Mouse (Mus musculus): ENCODE data around the gene Entpd7.

DNA sequence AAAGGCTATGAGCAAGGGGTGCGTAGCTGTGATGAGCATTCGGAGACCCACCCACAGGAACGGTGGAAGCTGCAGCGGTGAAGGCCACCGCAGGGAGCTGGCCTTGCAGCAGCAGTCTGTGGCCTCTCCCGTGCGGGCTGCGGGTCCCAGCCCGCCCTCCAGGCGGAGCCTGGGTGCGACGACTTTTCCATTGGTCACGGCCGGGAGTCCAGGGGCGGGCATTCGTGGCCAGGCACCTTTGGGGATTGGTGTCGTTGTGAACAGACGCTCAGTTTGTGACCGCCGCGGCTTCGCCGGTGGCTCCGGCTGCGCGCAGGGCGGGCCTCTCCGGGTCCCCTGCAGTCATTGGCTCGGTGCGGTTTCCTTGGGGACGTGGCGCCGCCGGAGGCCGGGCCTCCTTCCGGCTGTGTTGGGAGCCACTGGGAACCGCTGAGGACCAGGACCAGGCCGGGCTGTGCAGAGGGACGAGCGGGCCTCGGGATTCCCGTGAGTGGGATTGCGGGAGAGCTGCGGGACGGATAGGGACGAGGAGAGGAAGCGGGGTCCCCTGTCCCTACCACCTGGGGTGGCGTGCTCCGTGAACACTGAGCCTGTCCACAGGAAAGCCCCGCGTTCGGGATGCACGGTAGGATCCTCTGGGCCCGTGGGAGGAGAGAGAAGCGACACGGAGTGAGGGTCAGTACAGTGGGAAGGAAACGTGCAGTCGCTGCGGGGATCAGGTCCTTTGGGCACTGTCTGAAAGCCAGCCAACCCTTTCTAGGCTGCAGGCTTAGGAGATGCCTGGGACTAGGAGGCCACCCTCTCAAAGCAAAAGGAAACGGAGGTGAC, at the start of gene Entpd7:
- TF ChIP-seq POU5F1 (IDR thresholded peaks at IDR 0.05; ENCODE audit: borderline replicate concordance, low read length) (no peak), CTCF (conservative IDR thresholded peaks at IDR 0.05; ENCODE audit: low read length) (no peak)

Data from E14TG2a.4 (cell line).